Mouse (Mus musculus): ENCODE results near the gene Tbx3. TPM values are rescaled to one million over a fixed set of nuclear protein-coding genes. Genes with fewer than 3 reads are reported as not detected.

The Tbx3 gene
- total and polyA plus RNA-seq, 3 experiments, result 4.4 to 10.4 (median 10.2) TPM

DNA sequence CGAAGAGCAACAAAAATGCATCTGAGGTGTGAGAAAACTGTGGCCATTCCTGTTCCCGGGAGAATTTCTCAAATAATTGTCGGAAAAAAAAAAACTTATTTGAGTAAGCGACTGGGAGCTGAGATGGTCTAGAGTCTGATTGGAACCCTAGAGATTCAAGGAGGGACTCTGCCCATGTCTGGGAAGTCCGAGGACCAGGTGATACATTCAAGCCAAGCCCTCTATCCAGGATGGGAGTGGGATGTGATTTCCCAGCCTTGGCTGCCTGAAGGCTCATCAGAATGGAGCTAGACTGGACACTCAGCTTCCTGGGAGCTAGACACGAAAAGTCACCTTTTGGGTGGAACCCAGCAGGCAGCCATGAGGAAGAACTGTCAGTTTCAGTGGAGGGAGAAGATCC is 12.7 kb upstream of the Tbx3 start:
- intact Hi-C loops (cut with DNase I), result no loop called here
- DNase-seq, result no peak
- no peak overlapping the region for H3K27ac ChIP-seq
- no peaks in the 10 kb centered on the region for H3K4me1 ChIP-seq (ENCODE audit: control insufficient read depth, insufficient read depth, low read length)
- H3K4me3 ChIP-seq, result no peak overlapping the region
- H3K9ac ChIP-seq (ENCODE audit: low read depth, low read length), result no peak overlapping the region
- TF ChIP-seq EP300 (IDR thresholded peaks at IDR 0.05; ENCODE audit: insufficient read depth, low read depth, low read length) (no peak), POLR2A (IDR thresholded peaks at IDR 0.05; ENCODE audit: insufficient read depth, low read depth, low read length) (no peak), CTCF (IDR thresholded peaks at IDR 0.05) (no peak)
- H3K79me2 ChIP-seq (replicated peaks; ENCODE audit: control insufficient read depth, insufficient read depth, low read length), result no peaks in the 10 kb centered on the region
- 17% methylated on average over 6 of the region's 6 CpGs for WGBS
- H3K36me3 ChIP-seq (ENCODE audit: control insufficient read depth, insufficient read depth, low read length), result no peaks in the 10 kb centered on the region
- peaks cover 19% of the 10 kb centered on the region for H3K27me3 ChIP-seq (ENCODE audit: control insufficient read depth, insufficient read depth, low read length)

DNA sequence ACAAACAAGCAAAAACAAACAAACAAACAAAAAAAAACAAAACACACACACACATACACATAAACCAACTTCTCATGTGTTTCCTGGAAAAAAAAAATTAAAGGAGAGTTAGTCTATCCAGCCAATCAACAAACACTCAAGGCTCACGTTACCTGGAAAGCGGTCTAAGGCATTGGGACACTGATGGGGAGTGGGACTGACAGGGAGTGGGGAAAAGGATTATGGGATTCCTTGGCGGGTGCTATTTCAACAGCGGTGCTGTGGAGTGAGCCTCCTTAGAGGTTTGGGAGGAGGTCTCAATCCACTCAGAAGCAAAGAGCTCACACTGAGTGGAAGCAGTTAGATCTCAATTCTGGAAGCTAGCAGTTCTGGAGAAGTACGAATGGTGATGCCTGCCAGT is 12.1 kb upstream of the Tbx3 start:
- Histone ChIP-seq H3K4me1 (ENCODE audit: control insufficient read depth, insufficient read depth, low read length) (no peaks in the 10 kb centered on the region), H3K9ac (ENCODE audit: low read depth, low read length) (no peak overlapping the region), H3K79me2 (replicated peaks; ENCODE audit: control insufficient read depth, insufficient read depth, low read length) (no peaks in the 10 kb centered on the region), H3K36me3 (ENCODE audit: control insufficient read depth, insufficient read depth, low read length) (no peaks in the 10 kb centered on the region), H3K4me3 (no peak overlapping the region), H3K27ac (no peak overlapping the region), H3K27me3 (ENCODE audit: control insufficient read depth, insufficient read depth, low read length) (peaks cover 22% of the 10 kb centered on the region)
- TF ChIP-seq CTCF (IDR thresholded peaks at IDR 0.05) (no peak), EP300 (IDR thresholded peaks at IDR 0.05; ENCODE audit: insufficient read depth, low read depth, low read length) (no peak), POLR2A (IDR thresholded peaks at IDR 0.05; ENCODE audit: insufficient read depth, low read depth, low read length) (no peak)
- intact Hi-C loops (cut with DNase I), result no loop called here
- WGBS, result 19% methylated on average over 5 of the region's 5 CpGs
- no peak for DNase-seq

DNA sequence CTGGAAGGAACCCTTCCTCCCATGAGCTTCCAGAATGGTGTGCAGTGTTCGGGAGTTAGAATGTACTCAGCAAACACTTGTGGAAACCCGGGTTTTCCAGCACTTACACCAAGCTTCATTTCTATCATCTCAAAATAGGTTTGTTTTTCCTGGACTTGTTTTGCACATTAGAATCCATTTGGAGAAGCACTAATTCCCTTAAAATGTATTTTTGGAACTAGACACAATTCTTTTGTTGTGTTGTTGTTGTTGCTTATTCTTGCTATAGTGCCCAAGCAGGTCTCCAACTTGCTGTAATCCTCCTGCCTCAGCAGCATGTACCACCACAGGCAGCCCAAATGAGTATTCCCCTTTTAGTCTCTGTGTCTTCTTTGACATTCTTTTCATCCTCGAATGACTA is 11.4 kb upstream of the Tbx3 start:
- no peak for DNase-seq
- intact Hi-C loops (cut with DNase I), result no loop called here
- WGBS, result 8% methylated on average over 3 of the region's 3 CpGs
- Histone ChIP-seq H3K79me2 (replicated peaks; ENCODE audit: control insufficient read depth, insufficient read depth, low read length) (no peaks in the 10 kb centered on the region), H3K27ac (no peak overlapping the region), H3K4me3 (no peak overlapping the region), H3K27me3 (ENCODE audit: control insufficient read depth, insufficient read depth, low read length) (peaks cover 27% of the 10 kb centered on the region), H3K36me3 (ENCODE audit: control insufficient read depth, insufficient read depth, low read length) (no peaks in the 10 kb centered on the region), H3K4me1 (ENCODE audit: control insufficient read depth, insufficient read depth, low read length) (no peaks in the 10 kb centered on the region), H3K9ac (ENCODE audit: low read depth, low read length) (no peak overlapping the region)
- TF ChIP-seq CTCF (IDR thresholded peaks at IDR 0.05) (no peak), EP300 (IDR thresholded peaks at IDR 0.05; ENCODE audit: insufficient read depth, low read depth, low read length) (no peak), POLR2A (IDR thresholded peaks at IDR 0.05; ENCODE audit: insufficient read depth, low read depth, low read length) (no peak)

DNA sequence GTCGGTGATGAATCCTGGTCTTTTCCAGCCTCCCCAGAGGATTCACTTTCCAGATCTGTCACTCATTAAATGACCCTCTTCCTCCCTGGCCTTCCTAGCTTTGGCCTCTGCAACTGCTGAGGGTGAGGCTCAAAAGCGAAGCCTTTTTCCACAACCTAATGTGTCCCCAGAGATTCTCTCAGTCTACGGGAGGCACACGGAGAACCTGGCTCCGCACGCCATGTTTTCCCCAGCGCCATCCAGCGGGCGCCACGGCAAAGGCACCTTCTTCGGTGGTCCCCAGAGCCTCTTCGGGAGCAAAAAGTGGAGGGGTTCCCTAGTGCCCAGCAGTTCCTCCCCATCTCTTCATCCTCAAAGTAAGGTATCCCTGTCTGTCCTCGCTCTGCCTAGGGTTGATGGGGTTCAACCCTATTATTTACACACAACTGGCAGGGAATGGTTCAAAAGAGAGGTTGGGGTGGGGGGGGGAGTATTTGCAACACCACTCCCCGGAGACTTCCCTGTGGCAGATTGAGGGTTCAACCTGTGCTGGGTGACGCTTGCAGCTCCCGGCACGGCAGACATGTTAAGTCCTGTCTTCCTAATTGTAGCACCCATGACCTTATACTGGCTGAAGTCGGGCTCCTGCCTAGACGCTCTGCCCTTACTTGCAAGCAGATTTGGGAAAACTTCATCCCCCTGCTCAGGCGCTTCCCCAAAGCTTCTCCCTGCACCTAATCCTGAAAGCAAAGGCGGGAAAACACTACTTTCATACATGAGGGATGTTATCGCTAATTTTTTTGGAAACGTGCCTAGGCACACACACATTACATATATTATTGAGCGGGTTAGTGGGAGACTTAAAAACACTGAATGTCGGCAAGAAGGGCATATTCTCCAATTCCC is 9.7 kb upstream of the Tbx3 start:
- no peak for TF ChIP-seq POLR2A (IDR thresholded peaks at IDR 0.05; ENCODE audit: insufficient read depth, low read depth, low read length)
- TF ChIP-seq CTCF (IDR thresholded peaks at IDR 0.05), result no peak
- TF ChIP-seq EP300 (IDR thresholded peaks at IDR 0.05; ENCODE audit: insufficient read depth, low read depth, low read length), result no peak
- Histone ChIP-seq H3K36me3 (ENCODE audit: control insufficient read depth, insufficient read depth, low read length) (no peaks in the 10 kb centered on the region), H3K9ac (ENCODE audit: low read depth, low read length) (no peak overlapping the region), H3K79me2 (replicated peaks; ENCODE audit: control insufficient read depth, insufficient read depth, low read length) (no peaks in the 10 kb centered on the region), H3K4me3 (no peak overlapping the region), H3K27me3 (ENCODE audit: control insufficient read depth, insufficient read depth, low read length) (peaks cover 32% of the 10 kb centered on the region), H3K4me1 (ENCODE audit: control insufficient read depth, insufficient read depth, low read length) (no peaks in the 10 kb centered on the region), H3K27ac (no peak overlapping the region)
- intact Hi-C loops (cut with DNase I), result no loop called here
- 13% methylated on average over 25 of the region's 25 CpGs for WGBS
- DNase-seq, result no peak

DNA sequence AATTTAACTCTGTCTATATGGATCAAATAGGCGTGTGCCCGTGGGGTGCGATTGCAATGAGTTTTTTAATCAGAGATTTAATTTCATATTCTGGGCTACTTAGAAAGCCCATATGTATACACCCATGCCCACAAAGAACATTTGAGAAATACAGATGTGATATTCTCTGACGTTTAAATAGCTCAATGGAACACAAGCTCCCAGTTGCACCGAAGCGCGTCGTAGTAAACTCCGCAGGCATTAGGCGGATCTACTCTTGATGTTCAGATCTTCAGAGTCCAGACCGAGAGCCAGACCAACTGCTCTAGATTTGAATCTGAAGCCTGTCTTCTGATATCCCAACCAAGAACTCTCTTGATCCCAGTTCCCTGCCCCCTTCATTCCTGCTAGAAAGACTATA is 9.0 kb upstream of the Tbx3 start:
- no peaks in the 10 kb centered on the region for H3K4me1 ChIP-seq (ENCODE audit: control insufficient read depth, insufficient read depth, low read length)
- H3K4me3 ChIP-seq, result no peak overlapping the region
- no peaks in the 10 kb centered on the region for H3K79me2 ChIP-seq (replicated peaks; ENCODE audit: control insufficient read depth, insufficient read depth, low read length)
- no peak for DNase-seq
- peaks cover 32% of the 10 kb centered on the region for H3K27me3 ChIP-seq (ENCODE audit: control insufficient read depth, insufficient read depth, low read length)
- H3K9ac ChIP-seq (ENCODE audit: low read depth, low read length), result no peak overlapping the region
- no peaks in the 10 kb centered on the region for H3K36me3 ChIP-seq (ENCODE audit: control insufficient read depth, insufficient read depth, low read length)
- intact Hi-C loops (cut with DNase I), result no loop called here
- no peak overlapping the region for H3K27ac ChIP-seq
- WGBS, result 19% methylated on average over 11 of the region's 11 CpGs
- TF ChIP-seq EP300 (IDR thresholded peaks at IDR 0.05; ENCODE audit: insufficient read depth, low read depth, low read length) (no peak), POLR2A (IDR thresholded peaks at IDR 0.05; ENCODE audit: insufficient read depth, low read depth, low read length) (no peak), CTCF (IDR thresholded peaks at IDR 0.05) (no peak)

DNA sequence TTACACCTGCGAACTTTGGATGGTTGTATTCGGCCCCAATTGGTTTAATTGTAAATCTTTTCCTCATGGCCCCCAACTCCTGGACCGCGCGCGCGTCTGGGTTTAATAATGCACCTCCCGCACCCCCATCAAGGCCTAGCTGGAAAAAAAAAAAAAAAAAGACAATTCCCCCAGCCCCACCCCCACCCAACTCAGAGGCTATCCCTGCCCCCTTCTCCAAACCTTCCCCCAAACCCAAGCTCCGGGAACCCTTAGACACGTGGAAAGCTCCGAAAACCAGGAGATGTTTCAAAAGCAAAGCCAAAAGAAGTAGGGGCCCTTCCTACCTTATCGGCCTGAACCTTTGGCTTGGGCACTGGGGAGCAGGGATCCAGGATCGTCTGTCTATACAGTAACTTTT is 8.1 kb upstream of the Tbx3 start:
- DNase-seq, result no peak
- TF ChIP-seq CTCF (IDR thresholded peaks at IDR 0.05), result no peak
- TF ChIP-seq EP300 (IDR thresholded peaks at IDR 0.05; ENCODE audit: insufficient read depth, low read depth, low read length), result no peak
- no peak for TF ChIP-seq POLR2A (IDR thresholded peaks at IDR 0.05; ENCODE audit: insufficient read depth, low read depth, low read length)
- H3K4me3 ChIP-seq, result no peak overlapping the region
- no peak overlapping the region for H3K27ac ChIP-seq
- H3K79me2 ChIP-seq (replicated peaks; ENCODE audit: control insufficient read depth, insufficient read depth, low read length), result no peaks in the 10 kb centered on the region
- H3K9ac ChIP-seq (ENCODE audit: low read depth, low read length), result no peak overlapping the region
- H3K27me3 ChIP-seq (ENCODE audit: control insufficient read depth, insufficient read depth, low read length), result peaks cover 33% of the 10 kb centered on the region
- no peaks in the 10 kb centered on the region for H3K36me3 ChIP-seq (ENCODE audit: control insufficient read depth, insufficient read depth, low read length)
- no peaks in the 10 kb centered on the region for H3K4me1 ChIP-seq (ENCODE audit: control insufficient read depth, insufficient read depth, low read length)
- intact Hi-C loops (cut with DNase I), result no loop called here
- 17% methylated on average over 13 of the region's 13 CpGs for WGBS
